Mouse (Mus musculus) liver, adult 2 months (tissue): Measurements from ENCODE around the gene Fip1l1. TPM values are rescaled to one million over a fixed set of nuclear protein-coding genes. Genes with fewer than 3 reads are reported as not detected.

ENCODE experiments used
- DNase-seq: peaks from one replicate; pipeline ENCODE4 v3.0.0-alpha.2; 2011; ENCODE audit warnings: low read depth, low spot score; ENCODE audit errors: extremely low read depth
- H3K27ac ChIP-seq: fragments of 200-500 bp; replicated peaks from 2 replicates; pipeline ENCODE4 v1.5.1; 2012; ENCODE audit warnings: low read depth, mild to moderate bottlenecking, control low read depth, inconsistent platforms, low read length; ENCODE audit not compliant: insufficient read depth
- H3K27me3 ChIP-seq: fragments of 200-500 bp; 2 replicates; pipeline ENCODE4 v1.6.1; 2012; ENCODE audit warnings: mild to moderate bottlenecking, moderate library complexity, low read length, inconsistent platforms; ENCODE audit not compliant: control insufficient read depth, insufficient read depth
- H3K36me3 ChIP-seq: fragments of 200-500 bp; 2 replicates; pipeline ENCODE4 v1.6.1; 2012; ENCODE audit warnings: low read length, inconsistent platforms; ENCODE audit not compliant: control insufficient read depth, insufficient read depth
- H3K4me1 ChIP-seq: fragments of 200-500 bp; 2 replicates; pipeline ENCODE4 v1.6.1; 2011; ENCODE audit warnings: low read length; ENCODE audit not compliant: control insufficient read depth, insufficient read depth
- H3K4me3 ChIP-seq: fragments of 200-500 bp; 2 replicates; pipeline ENCODE4 v1.5.1; 2011; ENCODE audit warnings: low read depth, mild to moderate bottlenecking, control low read depth, low read length, moderate library complexity; ENCODE audit not compliant: insufficient read depth
- H3K79me2 ChIP-seq: fragments of 200-500 bp; 2 replicates; pipeline ENCODE4 v1.6.1; 2012; ENCODE audit warnings: inconsistent platforms, mild to moderate bottlenecking, low read length, moderate library complexity; ENCODE audit not compliant: control insufficient read depth, insufficient read depth
- H3K9ac ChIP-seq: fragments of 200-500 bp; 2 replicates; pipeline ENCODE4 v1.6.1; 2012; ENCODE audit warnings: low read depth, mild to moderate bottlenecking, control low read depth, inconsistent platforms, low read length
- CTCF ChIP-seq: fragments of 200-500 bp; IDR thresholded peaks from 2 replicates; pipeline ENCODE4 v1.5.1; 2011; ENCODE audit warnings: low read depth, low read length, control low read depth
- POLR2A ChIP-seq: fragments of 200-500 bp; IDR thresholded peaks from 2 replicates; pipeline ENCODE4 v1.6.1; 2011; ENCODE audit warnings: low read length, control low read depth; ENCODE audit not compliant: insufficient read depth; ENCODE audit errors: extremely low read depth
- WGBS: fragments of 180-500 bp; shearing (Covaris S2); methylation state at CpG from one replicate; pipeline ENCODE4 v1.1.7; 2018; 5-methylcytosine and 5-hydroxymethylcytosine counted together
- polyA plus RNA-seq: library from polyadenylated mRNA; depleted of rRNA; stranded (reverse); fragments of >200 nt; gene quantifications from 2 replicates; pipeline ENCODE4 v1.2.3, GENCODE M21; 2012
- total RNA-seq: library from RNA; depleted of rRNA; stranded (reverse); fragments of >200 nt; gene quantifications from 2 replicates; pipeline ENCODE4 v1.2.3, GENCODE M21; 2014

Fip1l1 gene
- total and polyA plus RNA-seq, 2 experiments: 13.7 to 21.9 TPM

DNA sequence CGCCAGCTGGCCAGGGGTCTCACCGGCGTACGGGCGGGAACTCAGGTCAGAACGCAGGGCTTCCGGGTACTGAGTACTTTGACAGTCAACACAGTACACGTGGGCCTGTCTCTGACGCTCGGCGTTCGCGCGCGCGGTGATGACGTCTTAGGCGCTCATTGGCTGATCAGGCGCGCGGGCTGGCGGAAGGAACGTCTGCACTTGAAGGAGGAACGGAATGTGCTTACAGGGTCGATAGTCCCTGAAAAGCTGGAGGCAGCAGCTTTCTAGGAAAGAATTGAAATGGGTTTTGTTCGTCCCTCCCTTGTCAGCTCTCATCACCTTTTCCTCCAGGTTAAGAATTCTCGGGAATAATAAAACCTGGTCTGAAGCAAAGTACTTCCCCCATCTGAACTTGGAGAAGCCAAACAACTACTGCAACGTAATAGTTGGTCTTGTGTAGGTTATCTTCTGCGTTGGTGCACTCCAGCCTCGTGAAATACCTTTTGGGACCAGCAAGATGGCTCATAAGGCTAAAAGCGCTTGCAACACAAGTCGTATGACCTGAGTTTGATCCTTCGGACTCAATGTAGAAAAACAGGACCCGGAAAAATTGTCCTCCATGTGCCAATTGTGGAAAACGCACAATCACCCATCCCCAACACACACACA lies 3.5 kb upstream of the Fip1l1 start, which contains the start of gene Scfd2:
TSS of gene Scfd2 (minus strand) at position 130 of the 651 bp plus-strand sequence.
- Histone ChIP-seq H3K79me2 (peaks cover 12% of the 10 kb centered on the region; the same call in 1 of the 2 replicates), H3K9ac (peak within 1 kb of the TSS; percentile 68), H3K36me3 (no peaks in the 10 kb centered on the region), H3K27ac (no peak within 1 kb of the TSS), H3K27me3 (no peaks in the 10 kb centered on the region), H3K4me3 (peak within 1 kb of the TSS; percentile 75), H3K4me1 (peaks cover 13% of the 10 kb centered on the region)
- TF ChIP-seq CTCF: no peak
- no peak for TF ChIP-seq POLR2A
- 4% methylated on average over 35 of the region's 35 CpGs for WGBS
- DNase-seq: peak; percentile 84

DNA sequence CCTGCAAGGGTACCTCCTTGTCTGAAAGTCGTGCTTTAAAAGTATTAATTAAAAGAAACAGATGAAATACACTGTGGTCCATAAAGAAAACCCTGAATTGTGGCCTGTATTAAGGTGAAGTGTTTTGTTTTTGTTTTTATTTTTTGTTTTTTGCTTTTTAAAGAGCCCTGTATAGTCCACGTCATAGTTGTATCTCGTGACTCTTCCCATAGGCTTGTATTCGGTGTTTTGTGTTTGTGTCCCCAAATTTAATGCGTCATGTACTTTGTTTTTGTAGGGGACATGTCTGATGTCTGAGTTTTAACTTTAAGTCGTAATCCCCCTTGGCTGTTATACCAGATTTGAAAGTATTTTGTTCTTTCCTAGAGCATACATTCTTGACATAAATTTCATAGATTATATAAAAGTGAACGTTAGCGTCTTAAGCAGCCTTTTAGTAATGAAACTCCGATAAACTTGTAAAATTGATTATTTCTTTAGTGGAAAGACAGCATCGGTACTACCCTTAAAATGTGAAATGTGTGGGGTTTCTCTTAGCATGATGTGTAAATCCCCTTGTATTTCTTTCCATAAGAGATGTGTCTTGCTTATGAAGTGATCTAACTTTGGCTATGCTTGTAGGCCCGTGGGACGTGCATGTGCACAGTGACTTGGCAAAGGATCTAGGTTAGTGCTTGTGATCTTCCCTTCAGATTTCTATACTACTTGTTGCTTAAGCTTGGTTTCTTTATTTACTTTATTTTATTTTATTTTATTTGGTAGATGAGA lies 1.1 kb downstream of the Fip1l1 start:
- TF ChIP-seq POLR2A (no peak), CTCF (no peak)
- H3K27me3 ChIP-seq: no peaks in the 10 kb centered on the region
- H3K79me2 ChIP-seq: peaks cover 9% of the 10 kb centered on the region; the same call in 1 of the 2 replicates
- 0 out of 2 replicates have a peak, but pooled peaks cover 3% of the 10 kb centered on the region for H3K4me1 ChIP-seq
- H3K9ac ChIP-seq: peak overlapping the region; percentile 97
- H3K36me3 ChIP-seq: peaks cover 8% of the 10 kb centered on the region; the same call in 1 of the 2 replicates
- H3K4me3 ChIP-seq: peak overlapping the region; percentile 92
- DNase-seq: no peak
- H3K27ac ChIP-seq: no peak overlapping the region; the same call in 1 of the 2 replicates
- 23% methylated on average over 12 of the region's 12 CpGs for WGBS

- Histone ChIP-seq H3K27ac (no peak overlapping the region), H3K36me3 (peaks cover 47% of the 10 kb centered on the region), H3K27me3 (no peaks in the 10 kb centered on the region), H3K79me2 (no peaks in the 10 kb centered on the region; the same call in 1 of the 2 replicates), H3K4me1 (peaks cover 2% of the 10 kb centered on the region; the same call in 1 of the 2 replicates), H3K4me3 (no peak overlapping the region), H3K9ac (no peak overlapping the region)
- DNase-seq: no peak
- TF ChIP-seq POLR2A: no peak
- TF ChIP-seq CTCF: no peak
- WGBS: 64% methylated on average over 4 of the region's 4 CpGs
Measured at GRCm38 (mm10) chr5:74545606-74546005, 10.4 kb downstream of the Fip1l1 start.

DNA sequence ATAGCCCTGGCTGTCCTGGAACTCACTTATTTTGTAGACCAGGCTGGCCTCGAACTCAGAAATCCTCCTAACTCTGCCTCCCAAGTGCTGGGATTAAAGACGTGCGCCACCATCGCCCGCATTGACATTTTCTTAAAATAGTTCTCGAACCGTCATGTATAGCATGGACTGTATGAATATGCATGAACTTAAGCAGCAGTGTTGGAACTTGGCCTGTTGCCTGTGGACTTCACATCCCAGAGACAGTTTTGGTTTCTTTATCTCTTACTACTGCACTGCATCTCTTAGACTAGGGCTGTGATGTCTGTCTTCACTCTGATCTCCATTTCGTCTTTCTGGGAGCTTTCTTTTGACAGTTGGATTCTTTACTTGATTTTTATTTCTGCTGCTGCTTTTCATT lies 14.3 kb downstream of the Fip1l1 start:
- peaks cover 50% of the 10 kb centered on the region for H3K36me3 ChIP-seq

DNA sequence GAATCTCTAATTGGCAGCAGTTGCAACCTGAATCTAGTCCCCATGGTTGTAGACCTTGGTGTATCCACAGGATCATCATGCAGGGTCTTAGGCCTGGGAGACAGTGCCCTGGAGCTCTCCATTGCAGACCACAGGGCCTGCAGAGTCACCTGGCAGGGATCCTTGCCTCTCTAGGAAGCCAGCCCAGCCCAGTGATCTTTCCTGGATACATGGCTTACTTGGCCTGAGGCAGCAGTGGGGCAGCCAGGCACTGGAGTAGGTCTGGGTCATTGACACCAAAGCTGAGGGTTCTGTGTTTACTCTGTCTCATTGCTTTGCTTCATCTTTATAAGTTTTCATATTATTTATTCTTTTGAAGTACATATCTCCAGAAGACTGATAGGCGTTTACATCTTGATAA lies 25.9 kb downstream of the Fip1l1 start:
- Histone ChIP-seq H3K9ac (no peak overlapping the region), H3K4me3 (no peak overlapping the region), H3K27me3 (no peaks in the 10 kb centered on the region), H3K27ac (no peak overlapping the region), H3K4me1 (peaks cover 2% of the 10 kb centered on the region; the same call in 1 of the 2 replicates), H3K36me3 (peaks cover 49% of the 10 kb centered on the region), H3K79me2 (no peaks in the 10 kb centered on the region; the same call in 1 of the 2 replicates)
- DNase-seq: peak; percentile 71
- WGBS: 23% methylated on average over 1 of the region's 1 CpGs
- TF ChIP-seq CTCF (no peak), POLR2A (no peak)

More for the DNA sequence above, 14.3 kb downstream of the Fip1l1 start:
- WGBS: 90% methylated on average over 8 of the region's 8 CpGs
- no peaks in the 10 kb centered on the region; the same call in 1 of the 2 replicates for H3K79me2 ChIP-seq
- no peaks in the 10 kb centered on the region for H3K27me3 ChIP-seq
- no peaks in the 10 kb centered on the region for H3K4me1 ChIP-seq
- TF ChIP-seq CTCF (no peak), POLR2A (no peak)
- no peak for DNase-seq
- H3K9ac ChIP-seq: no peak overlapping the region
- no peak overlapping the region for H3K4me3 ChIP-seq
- no peak overlapping the region for H3K27ac ChIP-seq
